Mouse (Mus musculus) frontal cortex, adult 2 months (tissue): ENCODE measurements around the gene Cryl1. TPM values are rescaled to one million over a fixed set of nuclear protein-coding genes. Genes with fewer than 3 reads are reported as not detected.

ENCODE experiments used
- DNase-seq, 2 experiments: peaks; one replicate each; pipeline ENCODE4 v3.0.0; 2022; ENCODE audit warnings: low spot score in 1 of 2; ENCODE audit errors: extremely low spot score in 1 of 2
- polyA plus RNA-seq: library from polyadenylated mRNA; depleted of rRNA; stranded (reverse); fragments of >200 nt; gene quantifications from 2 replicates; pipeline ENCODE4 v1.2.3, GENCODE M21; 2012

Gene Cryl1
- polyA plus RNA-seq, 1 experiment = 32.0 TPM

DNA sequence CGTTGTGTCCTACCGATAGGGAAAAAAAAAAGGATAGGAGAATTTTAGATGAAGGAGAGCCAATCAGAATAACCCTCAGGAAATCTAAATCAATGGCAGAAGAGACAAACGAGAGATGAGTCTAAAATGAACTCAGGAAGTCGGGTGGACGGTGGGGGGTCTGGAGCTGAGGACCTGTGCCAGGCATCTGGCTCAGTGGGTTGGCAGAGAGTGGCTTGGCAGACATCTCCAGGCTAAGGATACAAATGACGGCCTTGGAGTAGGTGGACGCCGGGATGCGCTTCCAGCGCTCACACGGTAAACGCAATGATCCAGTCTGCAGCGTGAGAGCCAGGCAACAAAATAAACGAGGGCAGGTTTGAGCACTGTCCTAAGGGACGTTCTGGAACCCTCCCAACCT lies 68.7 kb downstream of the Cryl1 start:
- DNase-seq = no peak

GRCm38 (mm10) chr14:57326771-57327170 lies 71.6 kb downstream of the Cryl1 start:
- no peak for DNase-seq

GRCm38 (mm10) chr14:57318812-57319211 lies 79.5 kb downstream of the Cryl1 start:
- DNase-seq = no peak

- DNase-seq = peak in 1 of 2 experiments; percentile 38
These were observed 81.4 kb downstream of the Cryl1 start for GRCm38 (mm10) chr14:57316662-57317600.

DNA sequence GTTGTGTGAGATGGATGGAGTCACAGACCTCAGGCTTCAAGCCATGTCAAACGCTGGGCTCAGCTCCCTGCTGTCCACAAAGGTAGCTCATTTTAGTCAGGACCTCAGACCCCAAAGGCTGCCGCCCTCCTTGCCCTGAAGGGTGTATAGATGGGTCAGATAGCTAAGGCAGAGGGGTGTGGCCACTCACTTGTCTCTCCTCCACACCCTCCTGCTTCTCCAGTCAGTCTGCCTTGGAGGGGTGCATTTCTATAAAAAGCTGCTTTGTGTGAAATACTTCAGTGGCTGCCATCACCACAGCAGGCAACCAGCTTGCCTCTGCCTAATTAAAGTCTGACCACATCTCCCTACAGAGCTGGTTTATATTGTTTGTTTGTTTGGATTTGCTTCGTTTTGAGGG lies 82.4 kb downstream of the Cryl1 start:
- peak in 1 of 2 experiments; percentile 13 for DNase-seq

- DNase-seq = no peak
These were observed 82.8 kb downstream of the Cryl1 start for GRCm38 (mm10) chr14:57315551-57315950.

DNA sequence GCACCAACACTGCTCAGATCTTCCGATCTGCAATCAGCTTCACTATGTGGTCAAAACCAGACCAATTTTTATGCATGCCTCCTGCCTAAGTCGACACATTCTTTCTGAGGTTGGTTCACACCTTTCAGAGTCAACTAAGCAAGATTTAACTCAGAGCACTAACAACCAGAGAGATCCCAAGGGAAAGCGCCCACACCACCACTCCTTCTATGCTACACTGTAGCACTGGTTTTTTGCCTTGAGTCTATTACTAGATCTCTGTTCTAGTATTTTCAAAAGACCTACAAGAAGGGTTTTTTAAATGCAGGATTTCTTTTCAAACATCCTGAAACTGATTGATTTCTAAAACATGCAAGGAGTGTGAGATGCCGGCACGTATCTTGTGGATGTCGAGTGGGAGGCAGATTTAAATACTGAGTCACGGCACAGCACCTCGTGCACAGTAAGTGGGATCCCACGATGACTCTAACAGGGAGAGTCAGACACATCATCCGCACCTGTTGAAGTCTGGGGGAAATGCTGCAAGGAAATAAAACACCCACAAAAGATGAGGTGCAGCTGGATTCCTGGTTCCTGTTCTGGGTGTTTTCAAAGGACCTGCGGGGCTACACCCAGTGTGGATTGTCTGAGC lies 96.6 kb downstream of the Cryl1 start:
- DNase-seq = peak; percentile 45 to 75

- DNase-seq = no peak
These were observed 97.8 kb downstream of the Cryl1 start for GRCm38 (mm10) chr14:57300530-57300929.

- DNase-seq = no peak
These were observed 100.7 kb downstream of the Cryl1 start for GRCm38 (mm10) chr14:57297672-57298071.

DNA sequence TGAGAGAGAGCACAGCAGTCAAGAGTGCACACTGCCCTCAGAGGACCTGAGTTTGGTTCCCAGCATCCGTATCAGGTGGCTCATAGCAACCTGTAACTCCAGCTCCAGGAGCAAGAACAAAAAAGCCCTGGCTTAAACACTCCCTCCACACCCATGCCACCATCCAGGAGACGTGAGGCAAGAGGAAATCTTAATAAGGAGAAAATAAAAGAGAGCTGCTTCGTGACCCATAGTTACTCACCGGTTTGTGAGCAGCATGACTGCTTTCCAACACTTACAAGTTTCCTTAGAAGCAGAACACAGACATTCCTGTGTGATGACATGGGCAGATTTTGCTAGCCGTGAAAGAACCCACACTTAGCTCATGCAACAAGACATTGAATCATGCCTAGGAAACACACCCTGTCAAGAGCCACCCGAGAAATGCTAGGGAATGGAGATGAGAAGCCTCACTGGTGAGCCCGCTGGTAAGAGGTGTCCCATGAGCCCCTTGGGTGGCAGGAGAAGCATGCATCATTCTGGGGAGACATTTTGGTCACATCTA lies 106.9 kb downstream of the Cryl1 start:
- DNase-seq = no peak

DNA sequence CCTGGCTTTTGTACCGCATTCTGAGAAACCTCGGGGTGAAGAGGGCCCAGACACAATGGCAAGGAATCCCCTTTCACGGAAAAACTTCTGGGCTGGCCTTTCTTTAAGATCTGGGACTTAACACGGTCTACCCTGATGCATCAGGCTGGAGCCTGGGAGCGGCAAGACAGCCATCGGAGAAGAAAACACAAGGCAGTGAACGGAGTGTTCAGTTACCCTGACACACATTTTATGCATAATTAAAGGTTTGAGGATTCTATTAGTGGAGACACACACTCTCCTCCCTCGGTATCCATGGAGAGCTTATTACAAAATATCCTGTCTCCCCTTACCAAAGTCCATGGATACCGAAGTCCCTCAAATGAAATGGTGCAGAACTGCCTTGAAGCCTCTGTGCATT lies 109.2 kb downstream of the Cryl1 start:
- no peak for DNase-seq

DNA sequence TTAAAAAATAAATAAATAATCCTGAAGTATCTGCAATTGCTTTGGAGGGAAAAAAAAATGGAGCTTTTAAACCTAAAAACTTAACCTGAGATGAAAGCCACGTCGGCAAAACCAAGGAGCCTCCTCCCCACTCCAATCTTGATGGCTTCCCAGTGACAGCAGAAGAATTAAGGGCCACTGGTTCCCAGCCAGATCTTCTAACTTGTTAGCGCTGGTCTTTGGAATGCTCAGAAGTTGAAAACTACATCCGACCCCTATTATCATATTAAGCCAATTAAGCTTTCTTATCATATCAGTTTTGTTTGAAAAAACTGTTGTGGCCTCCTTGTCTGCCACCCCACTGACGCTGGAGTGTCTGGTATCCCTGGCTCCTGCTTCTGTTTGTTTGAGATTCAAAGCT lies 114.5 kb downstream of the Cryl1 start:
- DNase-seq = no peak

DNA sequence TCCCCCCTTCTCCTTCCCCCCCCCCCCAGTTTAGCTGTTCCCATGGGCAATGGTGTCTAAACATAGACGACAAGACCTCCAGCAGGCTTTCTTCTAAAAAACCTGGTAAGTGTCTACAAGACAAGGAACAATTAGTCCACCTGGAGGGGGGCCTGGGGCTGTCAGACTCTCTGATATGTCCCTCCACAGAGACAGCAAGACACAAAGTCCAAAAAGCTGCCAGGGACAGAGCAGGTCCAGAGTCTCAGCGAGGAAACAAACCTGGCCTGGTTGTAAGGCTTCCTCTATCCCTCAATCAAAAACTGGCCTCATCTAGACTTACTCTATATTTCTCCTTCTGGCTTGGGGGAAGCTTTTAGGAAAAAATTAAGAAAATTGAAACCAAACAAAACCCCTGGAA lies 115.7 kb downstream of the Cryl1 start:
- DNase-seq = no peak

- no peak for DNase-seq
These were observed 117.5 kb downstream of the Cryl1 start for GRCm38 (mm10) chr14:57280835-57281234.

DNA sequence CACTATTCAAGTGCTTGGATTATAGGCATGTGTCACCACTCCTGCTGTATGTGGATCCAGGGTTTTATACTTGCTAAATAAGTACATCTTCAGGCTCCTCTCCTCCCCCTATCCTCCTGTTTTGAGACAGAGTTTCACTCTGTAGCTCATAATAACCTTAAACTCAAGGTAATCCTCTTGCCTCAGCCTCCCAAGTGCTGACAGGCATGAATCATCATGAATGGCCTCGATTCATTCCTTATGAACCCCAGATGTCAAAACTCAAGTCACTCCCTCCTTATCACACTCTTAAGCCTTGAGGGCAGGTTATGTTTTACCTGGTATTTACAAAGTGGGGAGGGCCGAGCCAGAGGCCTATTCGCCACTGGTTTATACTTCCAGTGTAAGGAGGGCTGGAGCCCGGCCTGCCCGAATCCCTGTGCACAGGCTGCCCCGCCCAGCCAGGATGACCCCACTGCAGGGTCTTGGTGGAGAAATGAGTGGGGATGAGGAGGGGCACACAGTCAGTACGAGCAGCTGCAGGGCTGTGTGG lies 121.8 kb downstream of the Cryl1 start:
- DNase-seq = no peak

DNA sequence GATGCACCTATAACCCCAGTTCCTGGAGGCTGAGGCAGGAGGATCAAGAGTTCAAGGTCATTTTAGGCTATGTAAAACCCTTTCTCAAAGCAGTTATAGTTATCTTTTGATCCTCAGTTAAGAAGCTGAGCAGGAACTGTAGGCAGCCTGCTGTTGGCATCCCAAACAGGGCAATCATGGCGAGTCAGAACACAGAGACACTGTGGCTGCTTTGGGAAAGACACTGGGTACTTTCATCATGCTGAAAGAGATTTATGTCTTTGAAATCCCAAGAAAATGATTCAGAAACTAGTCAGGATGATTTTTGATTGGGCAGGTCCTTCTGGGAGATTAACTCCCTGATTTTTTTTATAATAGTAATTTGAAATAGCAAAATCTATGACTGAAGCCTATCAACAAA lies 126.0 kb downstream of the Cryl1 start:
- DNase-seq = no peak

DNA sequence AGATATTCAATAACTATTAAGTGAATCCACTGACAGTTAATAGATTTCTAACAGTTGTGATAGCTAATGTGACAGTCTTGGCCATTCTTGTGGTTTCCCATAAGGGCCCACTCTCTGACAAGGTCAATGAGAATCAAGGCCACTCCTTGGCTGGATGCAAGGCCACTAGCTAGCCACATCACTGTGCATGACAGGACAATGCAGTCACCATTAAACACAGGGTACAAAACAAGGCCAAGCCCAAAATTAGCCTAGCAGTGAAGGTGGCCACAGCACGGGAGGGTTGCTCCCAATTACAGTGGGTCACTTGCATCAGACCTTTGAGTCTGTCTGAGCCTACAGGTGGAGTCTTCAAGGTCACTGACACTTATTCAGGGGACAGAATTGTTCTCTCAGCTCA lies 126.5 kb downstream of the Cryl1 start:
- DNase-seq = no peak

- DNase-seq = no peak
These were observed 129.4 kb downstream of the Cryl1 start for GRCm38 (mm10) chr14:57268900-57269299.

DNA sequence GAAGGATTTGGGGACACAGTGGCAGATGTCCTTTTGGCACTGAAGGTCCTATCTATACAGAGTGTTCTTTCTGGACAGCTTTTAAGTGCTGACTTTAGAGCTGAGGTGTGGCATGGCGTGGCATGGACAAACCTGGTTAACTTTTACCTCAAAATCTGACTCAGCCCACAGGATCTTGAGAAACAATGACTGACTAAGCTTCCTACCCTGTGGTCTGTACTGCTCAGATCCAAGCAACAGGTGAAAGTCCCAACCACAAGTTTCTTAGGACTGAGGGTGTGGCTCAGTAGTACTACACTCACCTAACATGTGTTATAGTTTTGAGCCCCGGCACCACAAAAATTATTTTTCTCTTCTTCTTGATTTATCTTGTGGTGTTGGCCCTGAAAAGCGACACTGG lies 130.0 kb downstream of the Cryl1 start:
- no peak for DNase-seq

- DNase-seq = no peak
These were observed 134.4 kb downstream of the Cryl1 start for GRCm38 (mm10) chr14:57263943-57264342.

DNA sequence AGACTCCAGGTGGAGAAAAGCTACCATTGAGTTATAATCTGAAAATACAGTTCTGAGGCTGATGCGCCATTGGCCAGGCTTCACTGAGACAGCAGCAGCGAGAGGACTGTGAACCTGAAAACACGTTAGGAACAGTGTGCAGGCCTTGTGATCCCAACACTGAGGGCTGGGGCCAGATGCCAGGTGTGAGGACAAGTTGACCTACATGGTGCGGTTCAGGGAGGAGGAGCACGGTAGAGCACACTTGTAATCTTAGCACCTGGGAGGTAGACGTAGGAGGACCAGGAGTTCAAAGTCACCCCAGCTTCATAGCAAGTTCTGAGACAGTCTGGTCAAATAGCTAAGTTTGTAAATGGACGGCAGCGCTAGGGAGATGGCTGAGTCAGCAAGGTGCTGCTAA lies 139.0 kb downstream of the Cryl1 start:
- no peak for DNase-seq
